Mouse (Mus musculus) testis, adult 2 months (tissue): ENCODE measurements around the gene Cited1.

Source experiments
- CTCF ChIP-seq: fragments of 200-500 bp; IDR thresholded peaks from 2 replicates; pipeline ENCODE4 v1.5.1; 2012; ENCODE audit warnings: low read depth, mild to moderate bottlenecking, inconsistent platforms, low read length, moderate library complexity; ENCODE audit not compliant: control insufficient read depth, insufficient read depth, insufficient replicate concordance
- POLR2A ChIP-seq: fragments of 200-500 bp; IDR thresholded peaks from 2 replicates; pipeline ENCODE4 v1.6.1; 2012; ENCODE audit warnings: low read depth, mild to moderate bottlenecking, inconsistent platforms, low read length, moderate library complexity; ENCODE audit not compliant: control insufficient read depth

- TF ChIP-seq CTCF (no peak), POLR2A (no peak)
Observed at GRCm38 (mm10) chrX:102253892-102254291, 1.9 kb upstream of the Cited1 start.
